Mouse (Mus musculus): ENCODE data around the gene Six6. TPM values are rescaled to one million over a fixed set of nuclear protein-coding genes. Genes with fewer than 3 reads are reported as not detected.

Gene Six6
- not detected for total RNA-seq (2022)

DNA sequence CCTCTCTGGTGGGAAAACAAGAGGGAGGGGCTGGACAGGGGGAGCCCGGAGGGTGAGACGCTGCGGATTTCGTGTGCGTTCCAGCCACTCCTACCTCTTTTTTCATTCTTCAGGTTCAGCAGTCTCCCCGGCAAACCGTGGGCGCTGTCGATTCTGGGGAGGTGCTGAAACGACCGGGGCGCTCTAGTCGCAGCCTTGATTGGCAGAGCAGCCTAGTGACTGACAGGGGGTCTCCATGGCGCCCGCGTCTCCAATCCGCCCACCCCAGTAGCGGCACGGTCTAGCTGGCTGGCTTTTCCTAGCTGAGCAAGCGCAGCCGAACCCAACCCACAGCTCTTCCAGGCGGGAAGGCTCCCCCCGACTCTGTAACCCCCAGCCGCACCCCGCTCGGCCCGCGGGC lies at the start of gene Six6:
Gene Six6, plus strand, starts transcription at position 277 of the 400 bp plus-strand sequence.
- no peak for DNase-seq (ENCODE audit: low spot score in 2 of 2)

DNA sequence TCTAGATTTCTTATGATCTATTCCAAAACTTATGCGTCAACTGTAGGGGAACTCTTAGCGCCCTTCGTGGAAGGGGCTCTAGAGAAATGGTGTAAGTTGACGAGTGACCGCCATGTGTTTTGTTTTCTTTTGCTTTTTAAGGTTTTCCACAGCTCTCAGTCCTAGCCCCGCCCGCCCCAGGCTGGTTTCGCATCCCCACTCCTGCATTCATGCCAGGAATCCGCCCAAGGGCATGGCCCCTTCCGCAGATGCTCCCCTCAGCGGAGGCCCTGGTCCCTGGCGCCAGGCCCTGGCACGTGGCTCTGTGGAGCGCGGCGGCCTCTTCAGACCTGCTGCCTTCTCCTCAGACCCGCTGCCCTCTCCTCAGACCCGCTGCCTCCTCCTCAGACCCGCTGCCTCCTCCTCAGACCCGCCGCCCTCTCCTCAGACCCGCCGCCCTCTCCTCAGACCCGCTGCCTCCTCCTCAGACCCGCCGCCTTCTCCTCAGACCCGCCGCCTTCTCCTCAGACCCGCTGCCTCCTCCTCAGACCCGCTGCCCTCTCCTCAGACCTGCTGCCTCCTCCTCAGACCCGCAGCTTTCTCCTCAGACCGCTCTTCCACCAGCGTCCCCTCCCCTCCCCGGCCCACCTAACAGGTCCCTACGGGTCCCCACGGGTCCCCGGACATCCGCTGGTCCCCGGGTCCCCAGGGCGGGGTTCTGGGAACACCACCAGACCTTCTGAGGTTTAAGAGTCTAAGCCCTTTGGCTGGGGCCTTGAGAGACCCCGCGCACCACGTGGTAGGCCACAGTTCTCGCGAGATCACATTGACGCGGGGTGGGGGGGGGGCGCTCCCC lies 22.3 kb upstream of the Six6 start:
- DNase-seq (ENCODE audit: low spot score in 2 of 2): no peak

DNA sequence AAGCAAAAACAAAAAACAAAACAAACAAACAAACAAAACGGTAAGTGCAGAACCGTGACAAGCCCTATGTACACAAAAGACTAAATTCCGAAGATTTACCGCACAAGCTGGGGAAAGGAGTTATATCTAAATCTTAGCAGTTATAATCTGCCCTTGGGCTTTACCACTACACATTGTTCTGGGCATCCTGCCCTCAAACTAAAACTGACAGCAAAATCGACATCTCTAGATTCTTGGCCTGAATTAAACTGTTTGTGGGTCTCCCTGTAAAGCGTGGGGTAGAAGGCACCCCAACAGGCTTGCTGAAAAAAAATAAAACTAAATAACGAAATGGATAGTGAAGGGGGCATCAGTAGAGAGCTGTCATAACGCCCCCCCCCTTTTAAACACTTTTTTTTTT lies 2.9 kb upstream of the Six6 start:
- DNase-seq (ENCODE audit: low spot score in 2 of 2): no peak

DNA sequence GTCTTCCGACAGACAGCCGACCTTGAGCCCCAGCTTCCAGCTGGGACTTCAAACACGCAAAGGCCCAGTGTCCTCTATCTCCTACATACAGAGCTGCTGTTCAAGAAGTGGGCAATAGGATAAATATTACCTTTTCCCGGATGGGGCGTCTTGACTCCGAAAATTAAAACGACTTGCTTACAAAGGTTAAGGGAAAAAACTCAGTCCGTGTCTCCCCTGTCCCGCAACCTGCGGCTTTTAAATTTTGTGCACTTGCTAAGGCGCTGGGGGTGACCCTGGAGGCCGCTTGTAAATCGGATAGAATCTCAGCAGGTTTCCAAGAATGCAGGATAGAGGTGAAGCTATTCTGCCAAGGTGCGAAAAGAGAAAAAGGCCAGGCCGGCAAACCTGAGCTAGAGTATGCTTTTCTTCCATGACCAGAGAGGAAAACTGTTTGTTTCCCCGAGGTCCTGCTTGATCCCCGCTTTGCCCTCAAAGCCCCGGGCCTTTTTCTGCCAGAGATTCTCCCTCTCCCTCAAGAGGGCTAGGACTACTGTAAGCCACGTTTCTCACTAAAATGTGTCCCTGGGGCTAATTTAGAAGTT lies 2.1 kb upstream of the Six6 start:
- DNase-seq (ENCODE audit: low spot score in 2 of 2): no peak

DNA sequence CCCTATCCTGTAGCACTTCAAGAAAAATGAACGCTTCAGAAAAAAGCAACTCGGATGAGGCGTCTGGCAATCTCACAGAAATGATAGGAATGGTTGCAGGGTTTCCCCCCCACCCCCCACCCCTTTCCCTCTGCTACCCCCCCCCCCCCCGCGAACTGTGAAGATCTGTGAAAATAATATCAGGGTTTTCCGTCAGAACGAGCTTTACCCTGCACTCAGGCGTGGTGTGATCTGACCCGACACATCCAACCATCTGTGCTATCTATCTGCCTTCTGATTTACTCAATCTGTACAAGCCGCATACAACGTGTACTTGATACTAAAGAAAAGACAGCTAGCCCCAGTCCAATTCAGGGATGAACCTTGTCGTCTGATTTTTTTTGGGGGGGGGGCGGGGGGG lies 1.5 kb upstream of the Six6 start:
- DNase-seq (ENCODE audit: low spot score in 2 of 2): no peak

DNA sequence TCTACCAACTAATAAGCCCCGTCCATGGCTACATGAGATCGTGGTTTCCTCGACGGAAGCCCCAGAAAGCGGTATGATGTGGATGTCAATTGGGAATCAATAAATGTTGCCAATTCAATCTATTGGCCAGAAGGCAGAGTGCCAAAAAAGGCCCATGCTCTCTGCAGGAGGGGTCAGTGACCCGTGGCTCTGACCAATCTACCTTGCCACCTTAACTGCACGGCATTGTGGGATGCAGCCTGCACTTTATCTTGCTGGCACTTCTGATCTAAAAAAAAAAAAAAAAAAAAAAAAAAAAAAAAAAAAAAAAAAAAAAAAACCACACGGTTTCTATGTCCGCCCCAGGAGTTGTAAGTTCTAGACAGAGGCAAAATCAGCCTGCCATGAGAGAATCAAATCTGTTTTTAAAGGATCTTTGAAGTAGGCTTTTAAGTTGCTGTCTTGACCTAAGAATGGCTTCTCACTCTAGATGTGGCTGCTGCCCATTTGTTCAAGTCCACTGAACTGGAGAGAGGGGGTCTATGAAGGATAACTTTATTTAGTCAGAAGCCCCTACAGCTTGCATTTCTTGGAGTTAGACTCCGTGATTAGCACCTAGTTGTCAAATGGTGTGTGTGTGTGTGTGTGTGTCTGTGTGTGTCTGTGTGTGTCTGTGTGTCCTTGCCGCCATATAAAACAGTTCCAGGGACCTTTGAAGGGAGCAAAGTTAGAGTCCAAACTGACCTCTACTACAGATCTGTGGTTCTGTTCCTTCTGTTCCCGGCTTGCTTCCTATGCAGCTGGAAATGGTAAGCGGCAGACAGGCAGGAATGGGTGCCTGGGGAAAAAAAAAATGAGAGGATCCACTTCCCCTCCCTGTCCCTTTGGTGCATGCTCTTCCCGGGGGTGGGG lies 847 bp upstream of the Six6 start:
- no peak for DNase-seq (ENCODE audit: low spot score in 2 of 2)

DNA sequence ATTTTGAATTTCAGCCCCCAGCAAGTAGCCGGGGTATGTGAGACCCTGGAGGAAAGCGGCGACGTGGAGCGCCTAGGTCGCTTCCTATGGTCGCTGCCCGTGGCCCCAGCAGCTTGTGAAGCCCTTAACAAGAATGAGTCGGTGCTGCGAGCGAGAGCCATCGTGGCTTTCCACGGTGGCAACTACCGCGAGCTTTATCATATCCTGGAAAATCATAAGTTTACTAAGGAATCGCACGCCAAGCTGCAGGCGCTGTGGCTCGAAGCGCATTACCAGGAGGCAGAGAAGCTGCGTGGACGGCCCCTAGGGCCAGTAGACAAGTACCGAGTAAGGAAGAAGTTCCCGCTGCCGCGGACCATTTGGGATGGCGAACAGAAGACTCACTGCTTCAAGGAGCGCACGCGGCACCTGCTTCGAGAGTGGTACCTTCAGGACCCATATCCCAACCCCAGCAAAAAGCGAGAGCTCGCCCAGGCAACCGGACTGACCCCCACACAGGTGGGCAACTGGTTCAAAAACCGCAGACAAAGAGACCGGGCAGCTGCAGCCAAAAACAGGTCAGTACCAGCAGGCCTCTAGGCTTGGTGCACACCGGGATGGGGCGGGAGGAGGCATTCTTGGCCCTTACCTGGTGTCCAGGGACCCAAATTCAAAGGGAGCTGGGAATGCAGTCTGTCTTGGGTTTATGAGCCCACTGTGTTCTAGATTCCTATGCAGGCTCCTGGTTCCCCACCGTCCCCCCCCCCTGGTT lies 554 bp downstream of the Six6 start, which contains the start of gene 4930447C04Rik:
Gene 4930447C04Rik, minus strand, starts transcription at position 704 of the 751 bp plus-strand sequence.
- DNase-seq (ENCODE audit: low spot score in 2 of 2): no peak

DNA sequence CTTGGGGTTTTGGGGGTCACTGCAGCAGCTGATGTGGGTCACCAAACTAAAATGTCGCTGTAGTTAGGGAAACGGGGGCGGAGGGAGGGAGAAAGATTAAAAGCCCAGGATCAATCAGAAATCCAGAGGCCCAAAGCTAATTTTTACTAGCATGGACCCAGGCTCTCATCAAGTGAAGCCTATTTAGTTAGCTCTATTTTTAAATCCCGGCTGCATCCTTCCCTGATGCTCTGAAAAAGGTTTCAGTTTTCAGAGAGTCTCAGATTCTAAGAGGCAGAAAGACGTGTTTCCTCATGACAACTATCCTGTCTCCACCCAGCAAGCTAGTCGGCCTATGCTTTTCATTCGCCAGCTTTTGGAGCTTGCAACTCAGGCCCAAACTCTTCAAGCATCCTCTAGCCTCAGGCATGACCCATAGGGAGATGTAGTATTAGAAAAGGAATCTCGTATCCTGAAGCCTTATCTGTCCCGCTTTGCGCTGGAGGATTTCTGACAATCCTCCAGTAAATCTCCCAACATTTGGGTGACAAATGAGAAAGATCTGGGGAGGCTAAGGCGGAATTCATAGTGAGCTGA lies 1.2 kb downstream of the Six6 start:
- no peak for DNase-seq (ENCODE audit: low spot score in 2 of 2)

DNA sequence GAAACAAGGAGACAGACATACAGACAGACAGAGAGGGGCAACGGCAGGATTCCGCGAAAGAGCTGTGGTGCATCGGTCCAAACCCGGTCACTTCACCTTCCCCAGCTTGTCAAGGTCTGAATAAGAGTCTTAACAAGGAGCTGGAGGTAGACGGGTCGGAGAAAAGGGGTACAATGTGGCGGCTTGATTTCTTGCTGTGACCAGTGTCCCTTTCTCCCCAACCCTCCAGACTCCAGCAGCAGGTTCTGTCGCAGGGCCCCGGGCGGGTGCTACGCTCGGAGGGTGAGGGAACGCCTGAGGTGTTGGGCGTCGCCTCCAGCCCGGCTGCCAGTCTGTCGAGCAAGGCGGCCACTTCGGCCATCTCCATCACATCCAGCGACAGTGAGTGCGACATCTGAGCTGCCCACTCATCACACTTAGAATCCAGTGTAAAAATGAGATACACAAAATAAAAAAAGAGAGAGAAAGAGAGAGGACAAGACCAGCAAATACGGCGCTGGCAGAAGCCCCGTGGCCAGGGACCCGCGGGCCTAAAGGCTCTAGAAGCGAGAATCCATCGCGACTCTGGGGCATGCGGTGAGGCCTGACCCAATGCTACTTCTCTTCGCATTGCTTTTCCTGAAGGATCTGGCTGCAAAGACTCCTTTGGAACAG lies 1.8 kb downstream of the Six6 start:
- no peak for DNase-seq (ENCODE audit: low spot score in 2 of 2)

DNA sequence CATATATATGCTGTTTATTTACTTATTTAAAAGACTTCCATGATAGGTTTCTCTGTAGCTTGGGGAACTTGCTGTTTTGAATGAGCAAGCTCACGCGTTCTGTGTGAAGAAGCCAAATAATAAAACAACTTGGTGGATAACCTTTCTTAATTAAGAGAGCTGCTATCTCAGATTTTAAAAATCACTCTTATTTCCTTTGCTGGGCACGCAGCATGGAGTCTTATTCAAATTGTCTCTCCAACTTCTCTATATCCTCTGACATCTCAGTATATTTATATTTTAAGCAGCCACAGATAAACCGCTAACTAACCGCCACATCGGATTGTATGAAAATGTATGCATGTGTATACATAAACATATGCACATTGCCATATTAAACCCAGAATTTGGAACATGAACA lies 2.5 kb downstream of the Six6 start:
- DNase-seq (ENCODE audit: low spot score in 2 of 2): no peak

DNA sequence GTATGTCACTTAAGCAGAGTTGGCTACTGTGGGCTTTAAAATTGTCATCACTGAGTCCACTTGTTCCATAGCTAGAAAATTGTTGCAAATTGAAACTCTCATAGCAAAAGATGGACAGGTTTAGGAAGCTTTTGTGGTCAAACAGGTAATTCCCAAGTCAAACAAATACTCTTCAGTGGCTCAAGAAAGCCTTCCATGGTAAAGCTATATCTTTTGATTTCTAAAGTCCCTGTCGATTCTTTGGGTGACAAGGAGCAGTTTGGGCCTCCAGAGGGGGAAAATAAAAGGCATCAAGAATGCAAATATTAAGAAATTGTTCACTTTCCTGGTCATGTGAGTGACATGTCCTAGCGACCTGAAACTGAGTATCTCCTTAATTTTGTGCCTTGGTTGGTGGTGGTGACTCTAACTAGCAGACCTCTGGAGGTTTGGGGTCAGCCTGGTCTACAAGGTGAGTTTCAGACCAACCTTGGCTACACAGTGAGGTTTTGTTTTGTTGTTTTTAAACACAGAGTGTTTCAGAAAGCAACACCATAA lies 4.0 kb downstream of the Six6 start:
- no peak for DNase-seq (ENCODE audit: low spot score in 2 of 2)

DNA sequence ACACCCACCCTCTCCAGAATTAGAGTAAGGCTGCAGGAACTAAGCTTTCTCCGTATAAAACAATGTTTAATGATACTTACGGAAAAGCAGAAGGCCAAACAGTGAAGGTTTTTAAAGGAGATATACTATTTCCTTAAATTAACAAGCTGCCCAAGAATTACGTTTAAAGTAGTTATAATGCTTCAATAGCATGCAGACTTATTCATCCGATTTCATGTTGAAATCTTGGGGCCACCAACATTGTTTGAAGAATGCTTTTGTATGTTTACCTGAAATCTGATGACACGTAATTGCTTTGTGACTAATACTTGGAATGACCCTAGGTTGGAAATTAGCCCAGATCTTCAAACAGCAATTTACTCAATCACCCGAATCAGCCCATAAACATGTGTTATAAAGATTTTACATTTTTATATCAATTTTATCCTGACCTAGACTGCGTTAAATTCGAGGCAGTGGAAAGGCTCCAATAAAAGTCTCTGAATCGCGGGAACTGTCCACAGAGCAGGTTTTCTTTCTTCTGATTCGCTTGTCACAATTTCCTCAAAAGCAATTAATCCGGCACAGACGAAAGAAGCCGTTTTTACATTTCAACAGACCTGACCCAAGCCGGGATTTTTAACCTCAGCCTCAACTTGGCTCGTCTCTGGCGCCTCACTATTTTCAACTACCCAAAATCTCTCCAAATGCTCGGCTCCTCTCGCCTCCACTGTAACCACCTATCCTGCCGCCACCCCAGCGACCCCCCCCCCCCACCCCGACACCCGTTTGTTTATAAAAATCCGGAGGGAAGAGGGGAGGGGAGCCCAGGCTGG lies 4.9 kb downstream of the Six6 start:
- DNase-seq (ENCODE audit: low spot score in 2 of 2): no peak

DNA sequence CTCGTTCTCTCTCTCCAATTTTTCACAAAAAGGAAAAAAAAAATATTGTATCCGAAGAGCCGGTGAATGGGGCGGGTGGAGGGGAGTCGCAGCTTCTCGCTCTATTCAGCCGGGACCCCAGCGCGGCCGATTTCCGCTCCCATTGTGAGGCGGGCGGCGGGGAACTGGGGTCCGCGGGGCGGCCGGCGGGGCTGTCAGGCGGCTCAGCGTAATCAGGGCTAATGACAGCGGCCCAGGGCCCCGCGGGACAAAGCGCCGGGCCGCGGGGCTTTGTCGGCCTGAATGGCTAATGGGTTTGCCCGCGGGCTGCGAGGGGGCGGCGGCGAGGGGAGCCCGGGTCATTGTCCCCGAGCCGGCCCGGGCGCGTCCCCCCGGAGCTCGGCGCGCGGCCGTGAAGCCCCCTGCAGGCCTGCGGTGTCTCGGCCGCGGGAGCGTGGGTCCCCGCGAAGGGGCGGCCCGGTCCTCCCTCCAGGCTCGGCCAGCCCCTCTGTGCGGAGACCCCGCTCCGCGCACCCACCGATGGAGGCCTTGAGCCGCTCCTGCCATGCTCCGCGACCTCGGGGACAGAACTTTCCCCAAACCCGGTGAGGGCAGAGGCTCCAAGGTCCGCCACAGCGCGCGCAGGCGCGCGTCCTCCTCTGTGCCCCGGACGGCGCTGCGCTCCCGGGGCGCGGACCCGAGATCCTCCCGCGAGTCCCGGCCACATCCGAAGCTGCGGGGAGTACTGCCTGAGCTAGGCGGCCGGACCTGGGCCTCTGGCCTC lies 5.8 kb downstream of the Six6 start:
- DNase-seq (ENCODE audit: low spot score in 2 of 2): no peak

DNA sequence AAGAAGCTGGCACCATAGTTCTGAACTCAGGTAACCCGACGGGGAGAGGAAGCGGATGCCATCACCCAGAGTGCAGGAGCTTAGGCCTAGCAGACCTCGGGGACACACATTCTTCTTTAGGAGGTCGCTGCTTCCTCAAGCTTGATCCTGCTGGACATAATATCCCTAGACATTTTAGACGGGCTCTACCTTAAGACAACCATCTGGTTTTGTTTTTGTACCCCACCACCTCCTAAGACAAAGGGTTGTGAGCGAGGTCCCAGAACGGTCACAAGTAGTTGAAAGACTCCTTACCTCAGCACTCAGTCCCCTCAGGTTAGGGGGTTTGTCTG lies 6.3 kb downstream of the Six6 start:
- no peak for DNase-seq (ENCODE audit: low spot score in 2 of 2)

DNA sequence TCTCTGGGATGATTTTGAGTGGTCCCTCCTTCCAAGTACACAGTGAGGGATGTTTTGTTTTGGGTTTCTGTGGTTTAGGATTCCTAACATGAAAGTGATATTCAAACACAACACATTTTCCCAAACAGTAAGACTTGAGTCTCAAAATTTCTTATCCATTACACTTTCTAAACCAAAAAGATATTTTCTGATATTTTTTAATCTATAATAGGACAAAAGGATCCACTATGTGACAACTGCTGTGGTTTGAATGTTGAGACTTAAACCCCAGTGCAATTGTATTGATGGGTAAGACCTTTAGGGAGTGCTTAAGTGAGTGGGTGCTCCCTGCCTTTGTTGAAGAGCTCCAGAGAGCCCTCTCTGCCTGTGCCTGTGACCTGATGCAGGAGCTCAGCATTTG lies 7.1 kb downstream of the Six6 start:
- no peak for DNase-seq (ENCODE audit: low spot score in 2 of 2)

DNA sequence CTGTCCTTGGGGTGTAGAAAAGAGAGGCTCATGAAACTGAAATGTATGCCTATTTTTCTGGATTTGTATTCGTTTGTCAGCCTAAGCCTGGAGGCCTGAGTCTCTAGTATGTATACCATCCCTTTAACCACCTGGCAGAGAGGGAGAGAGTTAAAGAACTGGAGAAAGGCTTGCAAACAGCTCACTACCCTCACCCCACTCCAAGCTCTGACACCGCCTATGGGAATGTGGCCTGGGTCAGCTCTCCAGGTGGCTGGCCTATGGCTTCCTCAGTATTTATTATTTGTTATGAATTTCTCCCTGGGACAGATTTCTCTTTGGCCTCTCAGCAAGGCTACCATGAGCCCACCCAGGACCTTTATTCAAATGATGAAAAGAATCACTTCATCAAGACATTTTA lies 7.6 kb downstream of the Six6 start:
- no peak for DNase-seq (ENCODE audit: low spot score in 2 of 2)

DNA sequence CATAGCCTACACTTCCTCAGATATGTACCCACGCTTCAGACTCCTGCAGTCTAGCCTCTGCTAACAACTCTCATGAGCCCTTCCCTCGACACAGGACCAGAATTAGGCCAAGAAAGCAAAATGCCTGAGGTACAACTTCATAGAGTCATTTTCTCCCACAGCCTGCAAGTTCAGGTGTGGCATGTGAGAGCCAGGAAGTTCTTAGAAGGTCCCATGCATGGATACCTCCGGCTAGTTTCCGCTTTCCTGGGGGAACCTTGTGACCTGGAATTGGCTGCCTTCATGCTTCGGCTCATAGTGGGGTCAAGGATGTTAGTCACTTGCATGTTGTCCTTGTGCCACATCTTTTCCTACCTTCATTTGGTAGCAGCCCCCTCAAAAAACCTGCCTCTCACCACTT lies 13.4 kb downstream of the Six6 start:
- no peak for DNase-seq (ENCODE audit: low spot score in 2 of 2)

DNA sequence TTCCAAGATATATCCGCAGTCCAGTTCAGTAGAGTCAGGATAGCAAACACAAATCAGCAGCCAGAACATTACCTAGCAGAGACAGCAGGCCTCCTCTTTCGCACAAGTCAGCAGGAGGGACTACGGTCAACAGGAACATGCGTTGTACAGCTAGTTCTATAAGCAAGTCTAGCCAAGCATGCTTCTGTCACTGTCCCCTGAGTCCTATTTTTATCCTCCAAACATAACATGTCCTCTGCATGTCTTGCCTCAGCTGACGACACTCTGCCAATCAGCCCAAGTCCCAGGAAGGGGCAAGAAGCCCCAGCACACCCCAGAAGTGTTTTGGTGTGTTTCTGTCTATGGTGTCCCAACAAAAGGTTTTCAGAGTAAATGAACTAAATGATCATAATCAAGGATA lies 14.2 kb downstream of the Six6 start:
- DNase-seq (ENCODE audit: low spot score in 2 of 2): no peak

DNA sequence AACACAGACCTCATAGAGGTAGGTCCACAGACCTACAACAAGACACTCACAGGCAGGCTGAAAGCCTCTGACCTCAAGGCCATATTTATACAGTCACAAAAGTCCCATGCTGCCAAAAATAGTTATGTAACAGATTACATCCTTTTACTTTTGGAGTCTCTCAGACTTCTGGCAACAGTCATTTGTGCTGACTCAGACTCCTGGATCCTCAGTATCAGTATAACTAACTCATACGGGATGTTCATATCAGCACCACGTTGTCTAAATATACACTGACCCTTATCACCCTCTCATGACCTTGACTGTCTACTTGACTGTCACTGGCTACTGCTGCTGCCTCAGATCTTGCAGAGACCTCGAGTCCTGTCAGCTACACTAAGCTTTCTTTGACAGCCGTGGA lies 15.2 kb downstream of the Six6 start:
- no peak for DNase-seq (ENCODE audit: low spot score in 2 of 2)
